Mouse (Mus musculus): Measurements from ENCODE around the gene Gm13288. TPM values are rescaled to one million over a fixed set of nuclear protein-coding genes. Genes with fewer than 3 reads are reported as not detected.
A peak's percentile ranks its signal among the peaks of the same experiment; 100 is the strongest.
"Not testable (repeated sequence)": the region's sequence is repeated elsewhere in the genome, so short reads cannot be mapped to it uniquely, and the experiment has no call there.

The Gm13288 gene
- not detected for polyA plus RNA-seq (2017; shearing (Covaris generic))

DNA sequence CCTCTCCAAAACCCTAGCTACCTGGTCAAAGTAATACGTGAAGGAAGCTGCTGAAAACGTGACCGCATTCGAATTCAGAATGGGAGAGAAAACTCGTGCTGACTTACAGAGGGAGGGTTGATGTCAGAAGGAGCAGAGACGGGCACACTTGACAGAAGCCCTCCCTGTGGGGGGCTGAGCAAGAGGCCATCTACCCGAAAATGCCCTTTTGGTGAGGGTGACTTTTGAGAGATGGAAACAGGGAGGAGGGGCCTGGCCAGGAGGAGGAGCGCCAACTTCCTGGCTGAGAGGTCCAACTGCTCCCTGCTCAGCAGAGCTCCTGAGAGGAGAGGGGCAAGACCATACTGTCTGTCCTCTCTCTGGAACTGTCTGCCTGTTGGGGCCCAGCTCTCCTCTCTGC lies at the start of gene Gm13288:
Gene Gm13288 (plus strand): TSS at position 301 of the 400 bp plus-strand sequence.
- not testable (repeated sequence) for ATAC-seq

DNA sequence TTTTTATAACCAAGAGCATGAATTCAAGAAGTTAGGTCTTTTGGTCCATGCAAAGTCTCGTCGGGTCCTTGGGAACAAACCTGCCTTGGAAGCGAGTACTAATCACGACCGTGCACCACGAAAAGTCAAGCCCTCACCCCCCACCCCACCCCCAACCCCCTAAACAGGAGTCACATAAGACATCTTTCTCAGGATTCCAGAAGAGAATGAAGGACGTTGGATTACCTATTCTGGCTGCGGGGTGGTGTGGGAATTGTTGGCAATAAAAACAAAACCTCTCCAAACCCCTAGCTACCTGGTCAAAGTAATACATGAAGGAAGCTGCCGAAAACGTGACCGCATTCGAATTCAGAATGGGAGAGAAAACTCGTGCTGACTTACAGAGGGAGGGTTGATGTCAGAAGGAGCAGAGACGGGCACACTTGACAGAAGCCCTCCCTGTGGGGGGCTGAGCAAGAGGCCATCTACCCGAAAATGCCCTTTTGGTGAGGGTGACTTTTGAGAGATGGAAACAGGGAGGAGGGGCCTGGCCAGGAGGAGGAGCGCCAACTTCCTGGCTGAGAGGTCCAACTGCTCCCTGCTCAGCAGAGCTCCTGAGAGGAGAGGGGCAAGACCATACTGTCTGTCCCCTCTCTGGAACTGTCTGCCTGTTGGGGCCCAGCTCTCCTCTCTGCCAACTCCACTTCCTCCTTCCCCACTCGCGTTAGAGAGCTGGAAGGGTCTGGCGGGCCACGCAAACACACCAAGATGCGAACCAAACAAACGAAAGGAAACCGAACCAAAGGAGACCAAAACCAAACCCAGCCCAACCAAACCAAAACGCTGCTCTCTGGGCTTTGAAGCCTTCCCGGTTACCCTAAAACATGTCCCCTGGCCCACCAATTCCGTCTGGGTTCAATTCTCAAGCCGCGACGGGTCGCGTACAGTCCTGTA lies 48.5 kb upstream of the Gm13288 start:
- ATAC-seq, result not testable (repeated sequence)

DNA sequence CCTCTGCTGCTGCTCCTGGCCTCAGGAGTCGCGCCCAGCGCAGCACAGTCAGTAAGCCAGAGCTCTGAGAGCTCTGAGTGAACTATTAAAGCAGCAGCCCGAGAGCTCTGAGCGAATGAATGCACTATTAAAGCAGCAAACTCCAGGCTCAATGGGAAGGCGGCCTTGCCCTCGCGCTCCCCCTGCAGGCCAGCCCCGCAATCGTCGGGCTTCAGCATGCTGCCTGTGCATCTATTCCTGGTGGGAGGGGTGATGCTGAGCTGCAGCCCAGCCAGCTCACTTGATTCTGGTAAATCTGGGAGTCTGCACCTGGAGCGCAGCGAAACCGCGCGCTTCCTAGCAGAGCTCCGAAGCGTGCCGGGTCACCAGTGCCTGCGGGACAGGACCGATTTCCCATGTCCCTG lies 47.7 kb upstream of the Gm13288 start:
- ATAC-seq, result peak; percentile 100

- not testable (repeated sequence) for ATAC-seq
Measured at GRCm38 (mm10) chr4:88758751-88759150, 46.6 kb upstream of the Gm13288 start.

DNA sequence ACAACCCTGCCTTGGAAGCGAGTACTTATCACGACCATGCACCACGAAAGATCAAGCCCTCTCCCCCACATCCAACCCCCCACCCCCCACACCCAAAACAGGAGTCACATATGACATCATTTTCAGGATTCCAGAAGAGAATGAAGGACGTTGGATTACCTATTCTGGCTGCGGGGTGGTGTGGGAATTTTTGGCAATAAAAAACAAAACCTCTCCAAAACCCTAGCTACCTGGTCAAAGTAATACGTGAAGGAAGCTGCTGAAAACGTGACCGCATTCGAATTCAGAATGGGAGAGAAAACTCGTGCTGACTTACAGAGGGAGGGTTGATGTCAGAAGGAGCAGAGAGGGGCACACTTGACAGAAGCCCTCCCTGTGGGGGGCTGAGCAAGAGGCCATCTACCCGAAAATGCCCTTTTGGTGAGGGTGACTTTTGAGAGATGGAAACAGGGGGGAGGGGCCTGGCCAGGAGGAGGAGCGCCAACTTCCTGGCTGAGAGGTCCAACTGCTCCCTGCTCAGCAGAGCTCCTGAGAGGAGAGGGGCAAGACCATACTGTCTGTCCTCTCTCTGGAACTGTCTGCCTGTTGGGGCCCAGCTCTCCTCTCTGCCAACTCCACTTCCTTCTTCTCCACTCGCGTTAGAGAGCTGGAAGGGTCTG lies 45.6 kb upstream of the Gm13288 start, which contains the start of gene Gm13283:
Gene Gm13283 (plus strand): TSS at position 510 of the 659 bp plus-strand sequence.
- ATAC-seq, result not testable (repeated sequence)

- not testable (repeated sequence) for ATAC-seq
Measured at GRCm38 (mm10) chr4:88760431-88760830, 44.9 kb upstream of the Gm13288 start.

DNA sequence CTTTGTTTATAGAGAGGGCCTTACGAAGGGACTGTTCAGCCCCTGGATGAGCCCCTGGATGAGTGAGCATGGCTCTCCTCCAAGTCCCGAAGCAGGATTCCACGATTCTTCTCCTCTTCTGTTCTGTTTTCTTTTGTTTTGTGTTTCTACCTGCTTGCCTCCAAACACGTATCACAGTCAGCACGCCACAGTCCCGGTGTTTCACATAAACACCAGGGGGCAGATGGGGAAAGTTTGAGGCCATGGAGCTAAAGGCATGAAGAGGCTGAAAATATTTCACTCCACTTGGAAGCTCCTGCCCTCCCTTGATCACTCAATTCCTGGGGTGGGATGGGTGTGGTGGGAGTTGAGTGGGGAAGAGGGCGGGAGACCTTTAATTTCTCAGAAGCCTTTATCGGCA lies 43.6 kb upstream of the Gm13288 start:
- ATAC-seq, result not testable (repeated sequence)

- ATAC-seq, result not testable (repeated sequence)
Measured at GRCm38 (mm10) chr4:88762341-88762740, 43.0 kb upstream of the Gm13288 start.

- not testable (repeated sequence) for ATAC-seq
Measured at GRCm38 (mm10) chr4:88763384-88764018, 41.8 kb upstream of the Gm13288 start.

- not testable (repeated sequence) for ATAC-seq
Measured at GRCm38 (mm10) chr4:88773534-88773933, 31.8 kb upstream of the Gm13288 start, which contains the start of gene Gm13290. Gene Gm13290, plus strand, starts transcription at chr4:88773834.

DNA sequence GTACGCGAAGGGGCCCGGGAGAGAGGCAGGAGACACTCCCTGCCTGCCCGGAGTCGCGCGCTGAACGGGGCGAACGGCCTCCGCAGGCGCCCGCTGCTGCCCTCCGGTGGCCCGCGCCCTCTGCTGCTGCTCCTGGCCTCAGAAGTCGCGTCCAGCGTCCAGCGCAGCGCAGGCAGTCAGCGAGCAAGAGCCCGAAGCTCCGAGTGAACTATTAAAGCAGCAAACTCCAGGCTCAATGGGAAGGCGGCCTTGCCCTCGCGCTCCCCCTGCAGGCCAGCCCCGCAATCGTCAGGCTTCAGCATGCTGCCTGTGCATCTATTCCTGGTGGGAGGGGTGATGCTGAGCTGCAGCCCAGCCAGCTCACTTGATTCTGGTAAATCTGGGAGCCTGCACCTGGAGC lies 28.7 kb upstream of the Gm13288 start, which contains the start of gene Gm13289:
Gene Gm13289 (plus strand): TSS at position 301 of the 400 bp plus-strand sequence.
- not testable (repeated sequence) for ATAC-seq

DNA sequence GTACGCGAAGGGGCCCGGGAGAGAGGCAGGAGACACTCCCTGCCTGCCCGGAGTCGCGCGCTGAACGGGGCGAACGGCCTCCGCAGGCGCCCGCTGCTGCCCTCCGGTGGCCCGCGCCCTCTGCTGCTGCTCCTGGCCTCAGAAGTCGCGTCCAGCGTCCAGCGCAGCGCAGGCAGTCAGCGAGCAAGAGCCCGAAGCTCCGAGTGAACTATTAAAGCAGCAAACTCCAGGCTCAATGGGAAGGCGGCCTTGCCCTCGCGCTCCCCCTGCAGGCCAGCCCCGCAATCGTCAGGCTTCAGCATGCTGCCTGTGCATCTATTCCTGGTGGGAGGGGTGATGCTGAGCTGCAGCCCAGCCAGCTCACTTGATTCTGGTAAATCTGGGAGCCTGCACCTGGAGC lies 25.8 kb upstream of the Gm13288 start, which contains the start of gene Gm13272:
Gene Gm13272 (plus strand): TSS at position 301 of the 400 bp plus-strand sequence.
- ATAC-seq, result not testable (repeated sequence)

GRCm38 (mm10) chr4:88780320-88780719 lies 25.0 kb upstream of the Gm13288 start:
- ATAC-seq, result not testable (repeated sequence)

DNA sequence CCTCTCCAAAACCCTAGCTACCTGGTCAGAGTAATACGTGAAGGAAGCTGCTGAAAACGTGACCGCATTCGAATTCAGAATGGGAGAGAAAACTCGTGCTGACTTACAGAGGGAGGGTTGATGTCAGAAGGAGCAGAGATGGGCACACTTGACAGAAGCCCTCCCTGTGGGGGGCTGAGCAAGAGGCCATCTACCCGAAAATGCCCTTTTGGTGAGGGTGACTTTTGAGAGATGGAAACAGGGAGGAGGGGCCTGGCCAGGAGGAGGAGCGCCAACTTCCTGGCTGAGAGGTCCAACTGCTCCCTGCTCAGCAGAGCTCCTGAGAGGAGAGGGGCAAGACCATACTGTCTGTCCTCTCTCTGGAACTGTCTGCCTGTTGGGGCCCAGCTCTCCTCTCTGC lies 23.5 kb upstream of the Gm13288 start, which contains the start of gene Ifnz:
Gene Ifnz (plus strand): TSS at position 301 of the 400 bp plus-strand sequence.
- not testable (repeated sequence) for ATAC-seq

DNA sequence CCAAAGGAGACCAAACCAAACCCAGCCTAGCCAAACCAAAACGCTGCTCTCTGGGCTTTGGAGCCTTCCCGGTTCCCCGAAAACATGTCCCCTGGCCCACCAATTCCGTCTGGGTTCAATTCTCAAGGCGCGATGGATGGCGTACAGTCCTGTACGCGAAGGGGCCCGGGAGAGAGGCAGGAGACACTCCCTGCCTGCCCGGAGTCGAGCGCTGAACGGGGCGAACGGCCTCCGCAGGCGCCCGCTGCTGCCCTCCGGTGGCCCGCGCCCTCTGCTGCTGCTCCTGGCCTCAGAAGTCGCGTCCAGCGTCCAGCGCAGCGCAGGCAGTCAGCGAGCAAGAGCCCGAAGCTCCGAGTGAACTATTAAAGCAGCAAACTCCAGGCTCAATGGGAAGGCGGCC lies 23.0 kb upstream of the Gm13288 start:
- not testable (repeated sequence) for ATAC-seq

DNA sequence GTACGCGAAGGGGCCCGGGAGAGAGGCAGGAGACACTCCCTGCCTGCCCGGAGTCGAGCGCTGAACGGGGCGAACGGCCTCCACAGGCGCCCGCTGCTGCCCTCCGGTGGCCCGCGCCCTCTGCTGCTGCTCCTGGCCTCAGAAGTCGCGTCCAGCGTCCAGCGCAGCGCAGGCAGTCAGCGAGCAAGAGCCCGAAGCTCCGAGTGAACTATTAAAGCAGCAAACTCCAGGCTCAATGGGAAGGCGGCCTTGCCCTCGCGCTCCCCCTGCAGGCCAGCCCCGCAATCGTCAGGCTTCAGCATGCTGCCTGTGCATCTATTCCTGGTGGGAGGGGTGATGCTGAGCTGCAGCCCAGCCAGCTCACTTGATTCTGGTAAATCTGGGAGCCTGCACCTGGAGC lies 19.9 kb upstream of the Gm13288 start, which contains the start of gene Gm13276:
Gene Gm13276 (plus strand): TSS at position 301 of the 400 bp plus-strand sequence.
- not testable (repeated sequence) for ATAC-seq

DNA sequence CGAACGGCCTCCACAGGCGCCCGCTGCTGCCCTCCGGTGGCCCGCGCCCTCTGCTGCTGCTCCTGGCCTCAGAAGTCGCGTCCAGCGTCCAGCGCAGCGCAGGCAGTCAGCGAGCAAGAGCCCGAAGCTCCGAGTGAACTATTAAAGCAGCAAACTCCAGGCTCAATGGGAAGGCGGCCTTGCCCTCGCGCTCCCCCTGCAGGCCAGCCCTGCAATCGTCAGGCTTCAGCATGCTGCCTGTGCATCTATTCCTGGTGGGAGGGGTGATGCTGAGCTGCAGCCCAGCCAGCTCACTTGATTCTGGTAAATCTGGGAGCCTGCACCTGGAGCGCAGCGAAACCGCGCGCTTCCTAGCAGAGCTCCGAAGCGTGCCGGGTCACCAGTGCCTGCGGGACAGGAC lies 16.9 kb upstream of the Gm13288 start, which contains the start of gene Gm13277:
Gene Gm13277 (plus strand): TSS at position 231 of the 400 bp plus-strand sequence.
- not testable (repeated sequence) for ATAC-seq

GRCm38 (mm10) chr4:88791250-88791649 lies 14.1 kb upstream of the Gm13288 start, which contains the start of gene Gm13278:
Gene Gm13278, plus strand, starts transcription at chr4:88791550.
- not testable (repeated sequence) for ATAC-seq

DNA sequence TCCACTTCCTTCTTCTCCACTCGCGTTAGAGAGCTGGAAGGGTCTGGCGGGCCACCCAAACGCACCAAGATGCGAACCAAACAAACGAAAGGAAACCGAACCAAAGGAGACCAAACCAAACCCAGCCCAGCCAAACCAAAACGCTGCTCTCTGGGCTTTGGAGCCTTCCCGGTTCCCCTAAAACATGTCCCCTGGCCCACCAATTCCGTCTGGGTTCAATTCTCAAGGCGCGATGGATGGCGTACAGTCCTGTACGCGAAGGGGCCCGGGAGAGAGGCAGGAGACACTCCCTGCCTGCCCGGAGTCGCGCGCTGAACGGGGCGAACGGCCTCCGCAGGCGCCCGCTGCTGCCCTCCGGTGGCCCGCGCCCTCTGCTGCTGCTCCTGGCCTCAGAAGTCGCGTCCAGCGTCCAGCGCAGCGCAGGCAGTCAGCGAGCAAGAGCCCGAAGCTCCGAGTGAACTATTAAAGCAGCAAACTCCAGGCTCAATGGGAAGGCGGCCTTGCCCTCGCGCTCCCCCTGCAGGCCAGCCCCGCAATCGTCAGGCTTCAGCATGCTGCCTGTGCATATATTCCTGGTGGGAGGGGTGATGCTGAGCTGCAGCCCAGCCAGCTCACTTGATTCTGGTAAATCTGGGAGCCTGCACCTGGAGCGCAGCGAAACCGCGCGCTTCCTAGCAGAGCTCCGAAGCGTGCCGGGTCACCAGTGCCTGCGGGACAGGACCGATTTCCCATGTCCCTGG lies 11.2 kb upstream of the Gm13288 start, which contains the start of gene Gm13275:
Gene Gm13275 (plus strand): TSS at position 552 of the 740 bp plus-strand sequence.
- ATAC-seq, result not testable (repeated sequence)

- not testable (repeated sequence) for ATAC-seq
Measured at GRCm38 (mm10) chr4:88797097-88797496, 8.2 kb upstream of the Gm13288 start, which contains the start of gene Gm13279. Gene Gm13279, plus strand, starts transcription at chr4:88797397.

DNA sequence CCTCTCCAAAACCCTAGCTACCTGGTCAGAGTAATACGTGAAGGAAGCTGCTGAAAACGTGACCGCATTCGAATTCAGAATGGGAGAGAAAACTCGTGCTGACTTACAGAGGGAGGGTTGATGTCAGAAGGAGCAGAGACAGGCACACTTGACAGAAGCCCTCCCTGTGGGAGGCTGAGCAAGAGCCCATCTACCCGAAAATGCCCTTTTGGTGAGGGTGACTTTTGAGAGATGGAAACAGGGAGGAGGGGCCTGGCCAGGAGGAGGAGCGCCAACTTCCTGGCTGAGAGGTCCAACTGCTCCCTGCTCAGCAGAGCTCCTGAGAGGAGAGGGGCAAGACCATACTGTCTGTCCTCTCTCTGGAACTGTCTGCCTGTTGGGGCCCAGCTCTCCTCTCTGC lies 6.0 kb upstream of the Gm13288 start, which contains the start of gene Gm13285:
Gene Gm13285 (plus strand): TSS at position 301 of the 400 bp plus-strand sequence.
- ATAC-seq, result not testable (repeated sequence)
